Mouse (Mus musculus) thymus, adult 18-20 months (tissue): ENCODE data around the gene Slc38a9.

Experiments
- DNase-seq, 2 experiments: peaks; one replicate each; pipeline ENCODE4 v3.0.0; 2022; ENCODE audit warnings: mixed read lengths in 2 of 2

The Slc38a9 gene

DNA sequence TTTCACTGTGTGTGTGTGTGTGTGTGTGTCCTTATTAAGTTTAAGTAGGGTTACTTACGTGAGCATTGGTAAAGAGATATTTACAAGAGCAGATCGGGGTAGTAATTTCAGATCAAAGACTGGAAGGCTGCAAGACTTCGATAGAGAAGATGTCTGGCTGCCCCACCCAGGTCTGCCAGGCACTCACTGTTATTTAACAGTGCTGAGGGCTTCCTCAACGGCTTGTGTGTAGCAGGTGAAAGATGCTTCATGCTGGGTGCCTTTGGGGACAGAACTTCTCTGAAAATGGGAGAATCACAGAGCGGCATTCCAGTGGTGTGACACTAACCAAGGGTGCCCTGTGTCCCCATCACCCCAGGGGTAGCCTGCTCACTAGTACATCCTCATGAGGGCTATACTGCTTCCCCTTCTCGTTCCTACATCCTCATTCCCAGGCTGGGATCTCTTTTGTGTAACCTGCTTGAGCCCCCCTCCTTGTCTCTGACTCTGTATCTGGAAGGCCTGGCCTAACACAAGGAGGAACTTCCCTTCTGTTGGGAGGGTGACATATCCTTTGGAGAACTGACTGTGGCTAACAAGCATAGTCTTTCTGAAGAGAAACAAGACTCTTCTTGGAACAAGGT is 87.4 kb downstream of the Slc38a9 start:
- DNase-seq, result no peak

DNA sequence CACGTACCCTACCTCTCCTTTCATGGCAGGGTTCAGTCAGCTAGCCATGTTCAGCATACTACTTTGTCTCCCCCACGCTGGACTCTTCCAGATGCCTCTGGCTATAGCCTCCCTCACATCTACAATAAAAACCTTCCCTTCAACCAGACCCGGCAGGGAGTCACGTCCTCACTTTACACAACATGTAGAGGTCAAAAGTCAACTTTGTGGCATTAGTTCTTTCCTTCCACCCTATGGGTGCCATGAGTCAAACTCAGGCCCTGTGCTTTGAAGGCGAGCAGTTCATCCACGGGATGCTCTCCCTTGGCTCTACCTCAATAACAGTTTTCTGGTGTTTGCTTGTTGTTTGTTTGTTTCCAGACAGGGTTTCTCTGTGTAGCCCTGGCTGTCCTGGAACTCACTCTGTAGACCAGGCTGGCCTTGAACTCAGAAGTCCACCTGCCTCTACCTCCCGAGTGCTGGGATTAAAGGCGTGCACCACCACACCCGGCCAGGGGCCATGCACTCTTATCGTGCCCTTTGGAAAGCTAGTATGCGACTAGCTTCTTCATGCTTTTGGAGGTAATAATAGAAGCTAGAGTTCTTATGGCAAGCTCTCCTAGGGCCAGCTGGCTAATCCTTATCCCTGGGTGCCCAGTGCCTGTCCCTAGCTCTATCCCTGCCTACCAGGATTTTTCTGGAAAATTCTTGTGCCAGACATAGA is 88.4 kb downstream of the Slc38a9 start:
- no peak for DNase-seq

DNA sequence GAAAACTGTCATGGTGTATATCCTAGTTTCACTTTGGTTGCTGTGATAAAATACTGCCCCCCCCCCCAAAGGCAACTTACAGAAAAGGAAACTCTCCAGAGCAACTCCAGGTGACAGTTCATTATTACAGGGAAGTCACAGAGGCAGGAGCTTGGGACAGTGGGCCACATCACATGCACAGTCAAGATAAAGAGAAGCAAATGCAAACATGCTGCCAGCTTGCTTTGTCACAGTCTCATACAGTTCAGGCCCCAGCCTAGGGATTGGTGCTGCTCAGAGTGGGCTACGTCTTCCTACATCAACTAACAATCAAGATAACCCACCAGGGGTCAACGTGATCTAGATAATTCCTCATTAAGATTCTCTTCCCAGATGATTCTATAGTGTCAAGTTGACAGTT is 89.3 kb downstream of the Slc38a9 start:
- DNase-seq, result no peak

- peak; percentile 19 to 25 for DNase-seq
Observed at GRCm38 (mm10) chr13:112751454-112752308, 91.1 kb downstream of the Slc38a9 start.

DNA sequence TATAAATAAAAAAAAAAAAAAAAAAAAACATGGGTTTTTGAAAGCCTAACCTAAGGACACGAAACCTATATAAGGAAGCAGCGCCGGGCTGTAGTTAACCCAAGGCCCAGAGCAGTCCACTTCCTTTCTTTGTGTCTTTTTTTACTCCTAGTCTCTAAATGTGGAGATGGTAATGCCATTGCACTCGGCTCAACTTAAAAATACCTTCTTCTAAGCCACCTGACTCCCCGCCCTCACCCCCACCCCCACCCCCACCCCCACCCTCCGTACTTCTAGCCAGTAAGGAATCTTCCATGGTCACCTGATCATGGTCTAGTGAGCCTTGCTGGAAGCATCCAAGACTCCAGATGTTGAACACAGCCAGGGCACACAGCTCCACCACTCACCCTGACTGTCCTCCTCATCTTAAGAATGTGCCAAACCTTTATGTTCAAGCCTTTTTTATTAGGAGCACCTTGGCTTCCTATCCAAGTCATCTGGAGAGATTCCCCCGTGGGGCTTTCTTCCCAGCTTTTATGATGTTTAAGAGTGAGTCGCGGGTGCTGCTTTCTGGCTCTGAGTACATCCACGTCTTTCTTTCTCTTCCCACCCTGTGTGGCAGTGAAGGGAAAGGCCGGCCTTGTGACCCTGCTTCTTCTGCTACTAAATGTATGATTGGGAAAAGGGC is 91.9 kb downstream of the Slc38a9 start:
- no peak for DNase-seq

GRCm38 (mm10) chr13:112753522-112753921 is 93.0 kb downstream of the Slc38a9 start:
- DNase-seq, result no peak

GRCm38 (mm10) chr13:112754871-112755270 is 94.3 kb downstream of the Slc38a9 start:
- DNase-seq, result no peak

DNA sequence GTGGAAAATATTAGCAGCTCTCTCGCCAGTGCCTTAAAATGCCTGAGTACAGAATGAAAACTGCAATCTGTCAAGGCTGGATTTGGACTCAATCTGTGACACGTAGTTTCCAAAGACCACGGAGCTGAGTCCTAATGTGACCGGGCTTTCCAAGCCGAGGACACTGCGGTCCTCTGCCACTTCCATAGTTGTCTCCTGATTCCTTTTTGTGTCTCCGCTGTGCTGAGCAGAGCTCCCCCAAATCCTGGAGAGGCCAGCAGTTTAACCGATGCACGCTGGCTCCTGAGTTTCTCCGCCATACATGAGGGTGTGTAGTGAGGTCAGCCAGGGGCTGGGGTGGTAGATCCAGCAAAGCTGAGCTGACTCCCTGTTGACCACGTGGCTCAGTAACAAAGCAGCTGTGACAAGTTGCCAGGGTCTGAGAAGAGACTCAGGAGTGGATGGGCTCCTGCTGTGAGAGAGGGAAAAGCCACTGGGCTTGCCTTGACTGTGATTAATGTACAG is 95.0 kb downstream of the Slc38a9 start:
- DNase-seq, result no peak

DNA sequence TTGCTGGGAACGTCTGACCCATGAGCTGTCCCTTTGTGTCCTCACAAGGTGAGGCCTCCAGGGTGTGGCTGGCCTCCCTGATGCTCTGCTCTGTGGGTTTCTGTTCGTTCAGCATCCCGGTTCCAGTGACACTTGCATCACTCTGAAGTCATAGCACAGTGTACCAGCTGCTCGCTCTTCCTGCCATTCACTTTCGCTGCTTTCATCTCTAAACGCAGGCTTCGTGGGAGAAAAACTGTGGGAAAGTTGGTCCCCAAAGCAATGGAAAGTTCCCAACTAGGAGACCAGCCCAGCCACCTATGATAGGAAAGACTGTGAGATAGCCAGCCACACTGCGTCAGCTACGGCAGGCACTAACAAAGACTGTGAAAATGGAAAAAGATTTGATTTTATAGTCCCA is 96.8 kb downstream of the Slc38a9 start:
- DNase-seq, result no peak

DNA sequence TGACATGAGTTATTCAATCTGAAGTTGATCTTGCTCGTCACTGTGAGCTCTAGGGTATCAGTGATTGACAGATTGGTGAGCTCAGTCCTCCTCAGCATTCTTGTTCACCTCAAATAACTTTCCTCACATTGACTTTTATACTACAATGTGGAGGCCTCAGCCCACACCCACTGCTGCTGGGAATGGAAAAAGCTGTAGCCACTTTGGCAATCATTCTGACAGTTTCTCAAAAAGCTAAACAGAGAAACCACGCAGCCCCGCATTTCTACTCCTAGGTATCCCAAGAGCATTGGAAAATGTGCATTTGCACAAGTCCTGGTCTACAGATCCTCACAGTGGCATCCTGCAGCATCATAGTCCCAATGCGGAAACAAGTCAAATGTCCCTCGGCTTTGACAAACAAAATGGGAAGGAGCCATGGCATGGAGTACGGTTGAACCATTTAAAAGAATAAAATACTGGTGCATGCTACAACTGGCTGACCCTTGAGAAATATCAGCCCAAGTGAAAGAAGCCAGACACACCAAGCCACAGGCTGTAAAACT is 98.1 kb downstream of the Slc38a9 start:
- no peak for DNase-seq

GRCm38 (mm10) chr13:112759364-112759763 is 98.8 kb downstream of the Slc38a9 start:
- no peak for DNase-seq

- DNase-seq, result no peak
Observed at GRCm38 (mm10) chr13:112759777-112760537, 99.4 kb downstream of the Slc38a9 start.

GRCm38 (mm10) chr13:112760538-112760881 is 100.0 kb downstream of the Slc38a9 start:
- DNase-seq, result no peak

- no peak for DNase-seq
Observed at GRCm38 (mm10) chr13:112761787-112762186, 101.2 kb downstream of the Slc38a9 start.

- no peak for DNase-seq
Observed at GRCm38 (mm10) chr13:112762548-112762947, 102.0 kb downstream of the Slc38a9 start.

GRCm38 (mm10) chr13:112763531-112764091 is 103.1 kb downstream of the Slc38a9 start:
- DNase-seq, result no peak

DNA sequence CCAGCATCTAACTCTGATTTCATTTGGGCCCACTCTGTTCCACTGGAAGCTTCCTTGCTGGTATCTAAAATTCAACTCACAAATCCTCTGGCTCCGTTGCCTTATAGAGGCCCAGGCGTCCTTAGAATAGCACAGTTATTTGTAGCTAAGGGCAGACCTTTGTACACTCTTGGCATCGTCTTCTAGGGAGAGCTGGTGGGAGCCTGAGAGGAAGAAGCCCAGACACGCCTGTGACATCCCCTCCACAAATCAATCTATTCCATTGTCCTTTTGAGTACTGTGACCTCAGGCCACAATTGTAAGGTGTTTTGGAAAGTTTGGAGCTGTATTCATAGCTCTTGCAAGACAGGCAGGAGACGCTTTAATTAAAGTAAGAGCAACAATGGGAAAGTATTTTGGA is 104.0 kb downstream of the Slc38a9 start:
- DNase-seq, result no peak

- no peak for DNase-seq
Observed at GRCm38 (mm10) chr13:112765654-112766053, 105.1 kb downstream of the Slc38a9 start.

DNA sequence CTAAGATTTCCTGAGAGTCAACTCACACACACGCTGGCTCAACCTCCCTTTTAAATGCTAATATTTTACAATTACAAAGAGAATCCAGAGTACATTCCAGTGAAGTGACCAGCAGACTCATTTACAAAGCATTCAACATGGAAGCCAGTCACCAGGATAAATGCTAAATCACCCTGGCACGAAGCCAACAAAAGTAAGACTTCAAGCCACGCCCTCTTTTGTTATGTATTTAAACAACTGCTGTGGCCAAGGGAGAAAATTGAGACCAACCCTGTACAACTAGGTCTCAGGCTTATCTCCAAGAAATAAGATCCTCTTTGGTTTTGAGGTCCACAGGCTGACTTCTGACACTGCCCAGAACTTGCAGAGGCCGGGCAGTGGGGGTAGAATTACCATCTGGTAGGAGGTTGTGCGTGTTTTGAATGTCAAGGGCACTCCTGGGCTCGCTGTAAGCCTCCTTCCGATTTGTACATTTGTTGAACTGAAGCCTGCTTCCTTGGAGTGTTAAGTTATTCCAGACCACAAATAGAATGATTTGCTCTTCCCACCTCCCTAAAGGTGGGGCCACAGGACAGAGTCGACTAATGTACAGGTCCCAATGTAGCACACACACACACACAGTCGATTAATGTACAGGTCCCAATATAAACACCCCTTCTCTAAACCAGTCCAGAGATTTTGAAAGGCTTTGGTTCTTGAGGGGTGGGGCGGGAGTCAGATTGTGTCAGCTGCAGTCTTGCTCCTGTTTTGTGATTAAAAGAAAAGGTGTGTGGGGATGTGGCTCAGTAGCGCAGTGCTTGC is 110.2 kb downstream of the Slc38a9 start:
- DNase-seq, result no peak

- no peak for DNase-seq
Observed at GRCm38 (mm10) chr13:112771447-112772208, 111.1 kb downstream of the Slc38a9 start.
